Mouse (Mus musculus) thymus, adult 2 months (tissue): ENCODE results near the gene Trak1. TPM values are rescaled to one million over a fixed set of nuclear protein-coding genes. Genes with fewer than 3 reads are reported as not detected.
A peak's percentile ranks its signal among the peaks of the same experiment; 100 is the strongest.
"Not testable (repeated sequence)": the region's sequence is repeated elsewhere in the genome, so short reads cannot be mapped to it uniquely, and the experiment has no call there.

ENCODE experiments used
- DNase-seq: peaks from one replicate; pipeline ENCODE4 v3.0.0; 2021
- H3K27ac ChIP-seq: fragments of 200-500 bp; 2 replicates; pipeline ENCODE4 v1.5.1; 2012; ENCODE audit warnings: low read length, control low read depth; ENCODE audit not compliant: control insufficient read depth, insufficient read depth
- H3K27me3 ChIP-seq: fragments of 200-500 bp; 2 replicates; pipeline ENCODE4 v1.6.1; 2012; ENCODE audit warnings: mild to moderate bottlenecking, low read length, moderate library complexity, mixed read lengths; ENCODE audit not compliant: control insufficient read depth, insufficient read depth
- H3K36me3 ChIP-seq: fragments of 200-500 bp; 2 replicates; pipeline ENCODE4 v1.6.1; 2012; ENCODE audit warnings: mild to moderate bottlenecking, low read length, moderate library complexity; ENCODE audit not compliant: control insufficient read depth, insufficient read depth
- H3K4me1 ChIP-seq: fragments of 200-500 bp; replicated peaks from 2 replicates; pipeline ENCODE4 v1.6.1; 2012; ENCODE audit warnings: low read length; ENCODE audit not compliant: control insufficient read depth, insufficient read depth
- H3K4me3 ChIP-seq: fragments of 200-500 bp; 2 replicates; pipeline ENCODE4 v1.5.1; 2012; ENCODE audit warnings: mild to moderate bottlenecking, low read length, control low read depth, moderate library complexity; ENCODE audit not compliant: control insufficient read depth, insufficient read depth
- CTCF ChIP-seq: fragments of 200-500 bp; IDR thresholded peaks from 2 replicates; pipeline ENCODE4 v1.5.1; 2012; ENCODE audit warnings: mild to moderate bottlenecking, control low read depth, low read length, moderate library complexity, borderline replicate concordance; ENCODE audit not compliant: control insufficient read depth, poor library complexity, insufficient read depth; ENCODE audit errors: extremely low read depth
- POLR2A ChIP-seq: fragments of 200-500 bp; IDR thresholded peaks from 2 replicates; pipeline ENCODE4 v1.6.1; 2012; ENCODE audit warnings: mild to moderate bottlenecking, low read length, control low read depth, moderate library complexity; ENCODE audit not compliant: control insufficient read depth, poor library complexity, insufficient read depth; ENCODE audit errors: extremely low read depth
- WGBS: fragments of 180-500 bp; shearing (Covaris S2); methylation state at CpG from one replicate; pipeline ENCODE4 v1.1.7; 2018; 5-methylcytosine and 5-hydroxymethylcytosine counted together
- polyA plus RNA-seq: library from polyadenylated mRNA; depleted of rRNA; stranded (reverse); fragments of >200 nt; gene quantifications from 2 replicates; pipeline ENCODE4 v1.2.3, GENCODE M21; 2012

Trak1 gene
- polyA plus RNA-seq, 1 experiment, result 96.5 TPM

GRCm38 (mm10) chr9:121444367-121444707 lies 147.0 kb downstream of the Trak1 start:
- Histone ChIP-seq H3K4me1 (no peaks in the 10 kb centered on the region), H3K27me3 (no peaks in the 10 kb centered on the region), H3K4me3 (no peak overlapping the region), H3K27ac (no peak overlapping the region), H3K36me3 (peaks cover 66% of the 10 kb centered on the region)
- DNase-seq, result no peak
- WGBS, result 84% methylated on average over 3 of the region's 3 CpGs
- TF ChIP-seq CTCF (no peak), POLR2A (no peak)

GRCm38 (mm10) chr9:121445364-121445763 lies 148.1 kb downstream of the Trak1 start:
- Histone ChIP-seq H3K4me3 (no peak overlapping the region), H3K4me1 (no peaks in the 10 kb centered on the region), H3K36me3 (peaks cover 75% of the 10 kb centered on the region), H3K27ac (no peak overlapping the region), H3K27me3 (no peaks in the 10 kb centered on the region)
- DNase-seq, result peak; percentile 23
- TF ChIP-seq POLR2A (no peak), CTCF (0 out of 2 replicates have a peak, but pooled peaks have one; percentile 26)
- WGBS, result 98% methylated on average over 2 of the region's 2 CpGs

GRCm38 (mm10) chr9:121446431-121446831 lies 149.1 kb downstream of the Trak1 start:
- H3K27me3 ChIP-seq, result no peaks in the 10 kb centered on the region
- no peaks in the 10 kb centered on the region for H3K4me1 ChIP-seq
- TF ChIP-seq CTCF (no peak), POLR2A (no peak)
- H3K4me3 ChIP-seq, result no peak overlapping the region
- 97% methylated on average over 13 of the region's 13 CpGs for WGBS
- H3K27ac ChIP-seq, result no peak overlapping the region
- no peak for DNase-seq
- peaks cover 67% of the 10 kb centered on the region for H3K36me3 ChIP-seq

DNA sequence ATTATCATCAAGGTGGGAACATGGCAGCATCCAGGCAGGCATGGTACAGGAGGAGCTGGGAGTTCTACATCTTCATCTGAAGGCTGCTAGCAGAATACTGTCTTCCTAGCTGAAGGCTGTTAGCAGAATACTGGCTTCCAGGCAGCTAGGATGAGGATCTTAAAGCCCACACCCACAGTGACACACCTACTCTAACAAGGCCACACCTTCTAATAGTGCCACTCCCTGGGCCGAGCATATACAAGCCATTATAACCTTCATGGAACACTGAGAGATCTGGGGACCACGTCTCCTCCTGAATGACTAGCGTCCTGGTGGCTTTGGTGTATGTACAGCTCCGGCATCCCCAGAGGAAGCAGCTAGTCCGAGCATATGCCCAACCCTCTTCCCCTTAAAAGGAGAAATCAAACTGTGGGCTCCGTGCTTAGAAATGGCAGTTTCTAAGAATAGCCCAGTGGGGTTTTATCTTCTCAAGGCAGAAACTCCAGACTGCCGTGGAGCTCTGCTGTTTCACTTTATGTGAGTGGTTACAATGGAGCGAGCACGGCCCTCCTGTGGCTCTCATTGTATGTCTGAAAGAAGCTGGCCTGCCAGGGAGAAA lies 155.1 kb downstream of the Trak1 start:
- DNase-seq, H3K27ac ChIP-seq, H3K4me3 ChIP-seq, H3K4me1 ChIP-seq, H3K27me3 ChIP-seq: not testable (repeated sequence)
- 60% methylated on average over 9 of the region's 9 CpGs for WGBS
- peaks cover 59% of the 10 kb centered on the region for H3K36me3 ChIP-seq

GRCm38 (mm10) chr9:121454891-121455290 lies 157.6 kb downstream of the Trak1 start:
- H3K4me1 ChIP-seq, result peaks cover 6% of the 10 kb centered on the region; the same call in 1 of the 2 replicates

DNA sequence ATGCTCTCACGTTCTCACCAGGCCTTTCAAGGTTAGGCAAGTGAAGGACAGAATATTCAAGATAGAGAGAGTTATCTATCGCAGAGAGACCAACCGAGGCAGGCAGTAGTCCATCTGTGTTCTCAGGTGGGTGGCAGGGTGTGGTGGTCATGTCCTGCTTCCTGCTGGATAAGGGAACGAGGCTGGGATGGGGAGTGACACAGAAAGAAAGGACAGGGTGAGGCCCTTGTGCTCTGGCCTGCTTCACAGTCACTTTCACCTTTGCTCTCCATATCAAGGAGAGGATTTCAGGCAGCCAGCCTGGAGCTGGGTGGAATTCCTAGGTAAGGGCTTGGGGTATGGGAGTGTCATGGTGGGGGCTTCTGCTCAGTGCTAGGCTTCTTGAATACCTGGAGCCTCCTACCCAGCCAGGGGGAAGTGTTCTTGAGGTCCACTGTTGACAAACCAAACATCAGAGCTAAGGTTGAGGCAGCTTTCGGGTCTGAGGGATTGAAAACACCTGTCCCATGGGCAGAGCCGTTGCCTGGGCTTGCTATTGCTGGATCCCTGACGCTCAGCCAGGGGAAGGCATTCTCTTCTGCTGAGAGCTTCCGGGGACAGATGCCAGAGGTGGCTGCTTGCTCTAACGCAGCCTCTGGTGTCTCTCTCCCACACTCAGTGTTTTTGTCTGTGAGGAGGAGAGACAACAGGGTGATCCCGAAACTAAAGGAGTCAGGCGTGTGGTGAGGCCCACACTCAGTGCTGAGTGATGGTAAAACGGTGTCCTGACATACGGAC lies 159.6 kb downstream of the Trak1 start:
- H3K27ac ChIP-seq, result no peak overlapping the region; the same call in 1 of the 2 replicates
- TF ChIP-seq POLR2A (no peak), CTCF (no peak)
- 96% methylated on average over 13 of the region's 13 CpGs for WGBS
- no peak for DNase-seq
- H3K36me3 ChIP-seq, result peaks cover 61% of the 10 kb centered on the region
- no peak overlapping the region for H3K4me3 ChIP-seq
- H3K27me3 ChIP-seq, result no peaks in the 10 kb centered on the region
- peaks cover 6% of the 10 kb centered on the region; the same call in 1 of the 2 replicates for H3K4me1 ChIP-seq

More at GRCm38 (mm10) chr9:121454891-121455290, 157.6 kb downstream of the Trak1 start:
- no peak for TF ChIP-seq POLR2A
- TF ChIP-seq CTCF, result no peak
- Histone ChIP-seq H3K36me3 (peaks cover 48% of the 10 kb centered on the region), H3K27me3 (no peaks in the 10 kb centered on the region), H3K4me3 (no peak overlapping the region), H3K27ac (peak overlapping the region; percentile 71)
- peak; percentile 11 for DNase-seq
- 79% methylated on average over 3 of the region's 3 CpGs for WGBS
